ENCODE assay signal across 7 mouse cellular contexts in genomic region chr6:113082229-113082628, GRCm38 (mm10). TPM values are rescaled to one million over a fixed set of nuclear protein-coding genes. Genes with fewer than 3 reads are reported as not detected.
DNase-seq lines count a peak whose midpoint lies in the region; ATAC-seq lines count a peak whose summit lies in the region.

No protein-coding gene starts in this region.

- peak; percentile 30 for DNase-seq in lung, postnatal 10 days
- no peak for DNase-seq in lung, postnatal 25 days (ENCODE audit: low spot score)
- DNase-seq in lung, postnatal 36 days, result peak; percentile 35
- DNase-seq in gastrocnemius, adult 18-20 months (ENCODE audit: low spot score), result no peak

- H3K4me1 ChIP-seq in embryonic facial prominence, embryonic 15.5 days, result peaks cover 19% of the 10 kb centered on the region
- peaks cover 24% of the 10 kb centered on the region for H3K4me1 ChIP-seq in hindbrain, embryonic 16.5 days (ENCODE audit: control insufficient read depth, insufficient read depth, low read depth, low read length)

- H3K9ac ChIP-seq in embryonic facial prominence, embryonic 15.5 days, result no peak overlapping the region
- H3K9ac ChIP-seq in hindbrain, embryonic 16.5 days (ENCODE audit: low read depth, low read length), result no peak overlapping the region

- 18% methylated on average over 6 of the region's 6 CpGs for WGBS in embryonic facial prominence, embryonic 15.5 days
- WGBS in hindbrain, embryonic 16.5 days, result 18% methylated on average over 6 of the region's 6 CpGs

- H3K27ac ChIP-seq in embryonic facial prominence, embryonic 15.5 days (replicated peaks), result no peak overlapping the region
- H3K27ac ChIP-seq in hindbrain, embryonic 16.5 days (ENCODE audit: low read depth, low read length), result no peak overlapping the region

- no peaks in the 10 kb centered on the region for H3K9me3 ChIP-seq in embryonic facial prominence, embryonic 15.5 days (replicated peaks)
- no peaks in the 10 kb centered on the region for H3K9me3 ChIP-seq in hindbrain, embryonic 16.5 days (ENCODE audit: control insufficient read depth, low read length)

- no peak overlapping the region for H3K4me3 ChIP-seq in embryonic facial prominence, embryonic 15.5 days (replicated peaks)
- H3K4me3 ChIP-seq in hindbrain, embryonic 16.5 days (ENCODE audit: low read length), result no peak overlapping the region

- H3K27me3 ChIP-seq in embryonic facial prominence, embryonic 15.5 days, result no peaks in the 10 kb centered on the region
- H3K27me3 ChIP-seq in hindbrain, embryonic 16.5 days (replicated peaks; ENCODE audit: control insufficient read depth, insufficient read depth, low read length), result no peaks in the 10 kb centered on the region

- no peak for ATAC-seq in embryonic facial prominence, embryonic 15.5 days (ENCODE audit: insufficient number of reproducible peaks, low FRiP score, low TSS enrichment, low read depth)
- ATAC-seq in hindbrain, embryonic 16.5 days, result no peak
- no peak for ATAC-seq in megakaryocyte-erythroid progenitor cell, adult 5-6 weeks (replicated peaks; ENCODE audit: low FRiP score, low TSS enrichment, poor library complexity, severe bottlenecking)

- H3K4me2 ChIP-seq in embryonic facial prominence, embryonic 15.5 days (replicated peaks), result 0 out of 2 replicates have a peak overlapping the region, but pooled peaks have one; percentile 6
- H3K4me2 ChIP-seq in hindbrain, embryonic 16.5 days (ENCODE audit: low read length), result 0 out of 2 replicates have a peak overlapping the region, but pooled peaks have one; percentile 8

- no peaks in the 10 kb centered on the region for H3K36me3 ChIP-seq in embryonic facial prominence, embryonic 15.5 days
- H3K36me3 ChIP-seq in hindbrain, embryonic 16.5 days (ENCODE audit: control insufficient read depth, insufficient read depth, low read length), result no peaks in the 10 kb centered on the region

RNA-seq across cellular contexts. Expression of gene Setd5, which starts 5.1 kb away (rescaled TPM):
- polyA plus RNA-seq in embryonic facial prominence, embryonic 15.5 days (2015; fragmentation: Nextera tagmentation; extraction: Ambion mirVana), result 81.1 and 84.7 TPM in 2 replicates
- polyA plus RNA-seq in hindbrain, embryonic 16.5 days (2015; fragmentation: Nextera tagmentation; extraction: Ambion mirVana), result 45.4 and 48.3 TPM in 2 replicates
- 136 and 143 TPM in 2 replicates for total RNA-seq in megakaryocyte-erythroid progenitor cell, adult 5-6 weeks (2014; fragmentation: Nextera tagmentation)
- 79.1 and 80.2 TPM in 2 replicates for total RNA-seq in megakaryocyte-erythroid progenitor cell, adult 5-6 weeks (2017)
- total RNA-seq in gastrocnemius, adult 18-20 months (2021), result 10 to 100 TPM; 22.0 to 23.4 TPM

RNA-seq across cellular contexts. Expression of gene Thumpd3, which starts 36.2 kb away (rescaled TPM):
- polyA plus RNA-seq in embryonic facial prominence, embryonic 15.5 days (2015; fragmentation: Nextera tagmentation; extraction: Ambion mirVana), result 42.9 and 48.3 TPM in 2 replicates
- polyA plus RNA-seq in hindbrain, embryonic 16.5 days (2015; fragmentation: Nextera tagmentation; extraction: Ambion mirVana), result 48.7 and 52.0 TPM in 2 replicates
- total RNA-seq in megakaryocyte-erythroid progenitor cell, adult 5-6 weeks (2014; fragmentation: Nextera tagmentation), result 123 and 125 TPM in 2 replicates
- total RNA-seq in megakaryocyte-erythroid progenitor cell, adult 5-6 weeks (2017), result 147 and 161 TPM in 2 replicates
- total RNA-seq in gastrocnemius, adult 18-20 months (2021), result 10 to 100 TPM; 14.2 to 14.5 TPM

Comparison
In these comparisons a context has a peak if more than half of its experiments do, and no peak if none do; other contexts are left out.
1. DNase-seq: peak in lung, postnatal 10 days (single experiment) and lung, postnatal 36 days (single experiment); none in lung, postnatal 25 days (single experiment) and gastrocnemius, adult 18-20 months (single experiment).
2. RNA of gene Thumpd3, which starts 36.2 kb away (total RNA-seq): 123 to 161 TPM in megakaryocyte-erythroid progenitor cell, adult 5-6 weeks; 14.2 to 14.5 TPM in gastrocnemius, adult 18-20 months; every median in the first group is over 4 times any median in the second.